ENCODE assay signal across 18 mouse cellular contexts in the genomic region with DNA sequence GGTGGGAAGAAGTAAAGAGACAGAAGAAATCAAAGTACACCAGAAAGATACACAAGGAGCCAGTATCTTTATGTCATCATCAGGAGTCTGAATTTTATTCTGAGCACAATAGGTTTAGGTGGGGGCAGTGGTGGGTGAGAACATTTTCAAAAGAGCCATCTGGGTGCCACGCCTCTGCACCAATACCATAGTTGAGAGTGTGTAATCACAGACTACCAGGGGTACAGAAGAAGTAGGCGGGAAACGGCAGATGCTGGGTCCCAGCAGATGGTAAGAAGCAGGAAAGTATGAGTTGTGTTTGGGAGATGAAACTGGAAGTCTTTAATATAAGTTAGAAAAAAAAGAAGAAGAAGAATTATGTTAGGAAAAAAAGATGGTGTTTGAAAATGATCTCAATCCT.
DNase-seq lines count a peak whose midpoint lies in the region; ATAC-seq and TF ChIP-seq lines count a peak whose summit lies in the region.
"Had no signal": no experiment of that assay in that cellular context is flagged by ENCODE, and none has a peak within 500 bp of the region (broad histone marks: within the 10 kb centered on the region; RNA-seq: fewer than 3 reads in every experiment).

No protein-coding gene starts in this region.

- TF ChIP-seq POLR2A in lung, adult 2 months (IDR thresholded peaks at IDR 0.05; ENCODE audit: borderline replicate concordance, extremely low read depth, low read depth, low read length) = no peak

- TF ChIP-seq CTCF in layer of hippocampus, adult 2 months (conservative IDR thresholded peaks at IDR 0.05) = no peak
- TF ChIP-seq CTCF in lung, adult 2 months (IDR thresholded peaks at IDR 0.05; ENCODE audit: insufficient read depth, low read length) = no peak

- WGBS in hindbrain, embryonic 12.5 days = 84% methylated on average over 3 of the region's 3 CpGs
- 85% methylated on average over 3 of the region's 3 CpGs for WGBS in lung, adult 2 months

- no peak overlapping the region for H3K9ac ChIP-seq in hindbrain, embryonic 12.5 days
- H3K9ac ChIP-seq: forebrain, embryonic 13.5 days; liver, embryonic 12.5 days; midbrain, embryonic 15.5 days had no signal

- no peaks in the 10 kb centered on the region for H3K4me1 ChIP-seq in hindbrain, embryonic 12.5 days
- no peaks in the 10 kb centered on the region for H3K4me1 ChIP-seq in lung, adult 2 months (ENCODE audit: control insufficient read depth, insufficient read depth, low read length)
- H3K4me1 ChIP-seq: forebrain, embryonic 13.5 days; heart, embryonic 10.5 days; liver, embryonic 12.5 days; midbrain, embryonic 15.5 days had no signal

- DNase-seq in frontal cortex, adult 2 months (ENCODE audit: extremely low spot score in 1 of 2, low spot score in 1 of 2) = peak; percentile 90
- DNase-seq in layer of hippocampus, adult 2 months (ENCODE audit: low spot score in 2 of 2) = peak; percentile 81 to 89
- DNase-seq in left cerebral cortex, adult 8-10 months (ENCODE audit: low spot score in 2 of 2) = peak; percentile 20 to 90
- DNase-seq in right cerebral cortex, postnatal 36 days (ENCODE audit: low spot score in 2 of 2) = peak; percentile 81 to 86
- no peak for DNase-seq in lung, adult 2 months
- no peak for DNase-seq in adrenal gland, adult (ENCODE audit: inconsistent age in 2 of 2, low spot score in 1 of 2)
- DNase-seq: adrenal gland, postnatal 10 days; cerebellum, adult 9-10 months; gastrocnemius, postnatal 36 days; thymus, postnatal 25 days had no signal

- no peaks in the 10 kb centered on the region for H3K27me3 ChIP-seq in hindbrain, embryonic 12.5 days
- H3K27me3 ChIP-seq: forebrain, embryonic 13.5 days; liver, embryonic 12.5 days; midbrain, embryonic 15.5 days had no signal

- peak overlapping the region; percentile 86 for H3K27ac ChIP-seq in layer of hippocampus, adult 2 months
- no peak overlapping the region for H3K27ac ChIP-seq in hindbrain, embryonic 12.5 days
- H3K27ac ChIP-seq: forebrain, embryonic 13.5 days; heart, embryonic 10.5 days; liver, embryonic 12.5 days; midbrain, embryonic 15.5 days had no signal

- H3K4me2 ChIP-seq in hindbrain, embryonic 12.5 days (replicated peaks) = no peak overlapping the region
- H3K4me2 ChIP-seq: forebrain, embryonic 13.5 days; liver, embryonic 12.5 days; midbrain, embryonic 15.5 days had no signal

- no peak for ATAC-seq in hindbrain, embryonic 12.5 days (ENCODE audit: low FRiP score)
- ATAC-seq: forebrain, embryonic 13.5 days; inflammation-experienced regulatory T-cells, adult 6 months; liver, embryonic 12.5 days; lung, postnatal 0 days; midbrain, embryonic 15.5 days had no signal

- no peaks in the 10 kb centered on the region for H3K36me3 ChIP-seq in hindbrain, embryonic 12.5 days
- H3K36me3 ChIP-seq: G1E; heart, embryonic 10.5 days; liver, embryonic 12.5 days; midbrain, embryonic 15.5 days had no signal

- no peaks in the 10 kb centered on the region for H3K9me3 ChIP-seq in hindbrain, embryonic 12.5 days (replicated peaks)
- H3K9me3 ChIP-seq: forebrain, embryonic 13.5 days; heart, embryonic 10.5 days; liver, embryonic 12.5 days; midbrain, embryonic 15.5 days had no signal

- no peak overlapping the region for H3K4me3 ChIP-seq in layer of hippocampus, adult 2 months
- H3K4me3 ChIP-seq in hindbrain, embryonic 12.5 days = no peak overlapping the region
- no peak overlapping the region for H3K4me3 ChIP-seq in lung, adult 2 months (replicated peaks; ENCODE audit: extremely low read depth, low read depth, low read length)
- H3K4me3 ChIP-seq: forebrain, embryonic 13.5 days; heart, embryonic 10.5 days; liver, embryonic 12.5 days; midbrain, embryonic 15.5 days had no signal

Comparison
In these comparisons a context has a peak if more than half of its experiments do, and no peak if none do; other contexts are left out.
1. DNase-seq: peak in frontal cortex, adult 2 months (2 of 2), layer of hippocampus, adult 2 months (2 of 2), left cerebral cortex, adult 8-10 months (2 of 2) and right cerebral cortex, postnatal 36 days (2 of 2); none in lung, adult 2 months (single experiment) and adrenal gland, adult (0 of 2).